8 mouse cellular contexts compared by ENCODE assay signal in genomic region chr11:36045681-36046276, GRCm38 (mm10).
DNase-seq lines count a peak whose midpoint lies in the region; ATAC-seq and TF ChIP-seq lines count a peak whose summit lies in the region.

No protein-coding gene starts in this region.

- H3K4me3 ChIP-seq in gastrocnemius, adult 2 months: peak overlapping the region; percentile 70
- peak overlapping the region; percentile 47 for H3K4me3 ChIP-seq in intestine, embryonic 14.5 days (ENCODE audit: low read depth, low read length)

- peak overlapping the region; percentile 38; the same call in 1 of the 2 replicates for H3K9ac ChIP-seq in intestine, embryonic 14.5 days (ENCODE audit: low read length)

- H3K27ac ChIP-seq in gastrocnemius, adult 2 months: no peak overlapping the region
- H3K27ac ChIP-seq in intestine, embryonic 14.5 days (ENCODE audit: low read depth): no peak overlapping the region

- WGBS in intestine, embryonic 14.5 days: 3% methylated on average over 13 of the region's 13 CpGs

- no peaks in the 10 kb centered on the region for H3K27me3 ChIP-seq in intestine, embryonic 14.5 days (replicated peaks; ENCODE audit: control insufficient read depth, insufficient read depth, low read length)

- intact Hi-C loops in gastrocnemius, adult 2 months (cut with DNase I): loop anchor here (1.0 to 10.0 kb wide), 3 partner anchors 169 to 481 kb away; no protein-coding TSS in a partner anchor
- intact Hi-C loops in left cerebral cortex, postnatal 14 days (cut with DNase I): loop anchor here (5.0 kb wide), 2 partner anchors 177 to 482 kb away; no protein-coding TSS in a partner anchor

- peak overlapping the region; percentile 52 for H3K4me2 ChIP-seq in intestine, embryonic 14.5 days (ENCODE audit: low read length)

- DNase-seq in CD4-positive, CD25-positive, alpha-beta regulatory T cell, adult 2 months (ENCODE audit: low read depth, low spot score): peak; percentile 51
- DNase-seq in cerebellum, postnatal 36 days: peak; percentile 78 to 82
- DNase-seq in gastrocnemius, adult 2 months: peak; percentile 71
- peak; percentile 94 for DNase-seq in intestine, embryonic 14.5 days (ENCODE audit: low spot score)
- peak; percentile 84 to 85 for DNase-seq in left cerebral cortex, postnatal 14 days (ENCODE audit: low spot score in 2 of 2)
- DNase-seq in right cerebral cortex, postnatal 4 days: peak; percentile 86

- no peaks in the 10 kb centered on the region for H3K9me3 ChIP-seq in intestine, embryonic 14.5 days (ENCODE audit: control insufficient read depth, low read length)

- no peak; the same call in 1 of the 2 replicates for TF ChIP-seq CTCF in gastrocnemius, adult 2 months (IDR thresholded peaks at IDR 0.05)

- no peaks in the 10 kb centered on the region for H3K36me3 ChIP-seq in intestine, embryonic 14.5 days (ENCODE audit: control insufficient read depth, insufficient read depth, low read length)

- no peak for ATAC-seq in CD4-positive, CD25-positive, alpha-beta regulatory T cell, adult 4 months
- ATAC-seq in intestine, embryonic 14.5 days (replicated peaks; ENCODE audit: low FRiP score, low TSS enrichment, low read depth): peak; percentile 68
- peak; percentile 83 for ATAC-seq in megakaryocyte-erythroid progenitor cell, adult 5-6 weeks (replicated peaks; ENCODE audit: low FRiP score, low TSS enrichment, poor library complexity, severe bottlenecking)

- H3K4me1 ChIP-seq in intestine, embryonic 14.5 days (replicated peaks; ENCODE audit: control insufficient read depth, insufficient read depth, low read length): no peaks in the 10 kb centered on the region; the same call in 1 of the 2 replicates
